Comparison of ENCODE assay signal across 10 mouse cellular contexts in genomic region chr9:77607840-77608239, GRCm38 (mm10). TPM values are rescaled to one million over a fixed set of nuclear protein-coding genes. Genes with fewer than 3 reads are reported as not detected.
DNase-seq lines count a peak whose midpoint lies in the region; ATAC-seq and TF ChIP-seq lines count a peak whose summit lies in the region.
"Had no signal": no experiment of that assay in that cellular context is flagged by ENCODE, and none has a peak within 500 bp of the region (broad histone marks: within the 10 kb centered on the region; RNA-seq: fewer than 3 reads in every experiment).

No protein-coding gene starts in this region.

- TF ChIP-seq POLR2A in lung, adult 2 months (IDR thresholded peaks at IDR 0.05; ENCODE audit: borderline replicate concordance, extremely low read depth, low read depth, low read length) = no peak
- TF ChIP-seq POLR2A in bone marrow macrophage, adult 2 months (IDR thresholded peaks at IDR 0.05; ENCODE audit: borderline replicate concordance, low read depth, low read length) = no peak

- WGBS in lung, adult 2 months = 14% methylated on average over 7 of the region's 7 CpGs

- no peak overlapping the region for H3K4me3 ChIP-seq in lung, adult 2 months (replicated peaks; ENCODE audit: extremely low read depth, low read depth, low read length)
- no peak overlapping the region for H3K4me3 ChIP-seq in bone marrow macrophage, adult 2 months (ENCODE audit: insufficient read depth, low read length)
- H3K4me3 ChIP-seq: neural tube, embryonic 12.5 days had no signal

- TF ChIP-seq CTCF in lung, adult 2 months (IDR thresholded peaks at IDR 0.05; ENCODE audit: insufficient read depth, low read length) = peak; percentile 71
- TF ChIP-seq CTCF in bone marrow macrophage, adult 2 months (IDR thresholded peaks at IDR 0.05; ENCODE audit: low read depth, low read length) = peak; percentile 46; the same call in 1 of the 2 replicates

- no peak overlapping the region for H3K27ac ChIP-seq in bone marrow macrophage, adult 2 months (ENCODE audit: insufficient read depth, low read depth, low read length)
- H3K27ac ChIP-seq: neural tube, embryonic 12.5 days had no signal

- H3K4me1 ChIP-seq in lung, adult 2 months (ENCODE audit: control insufficient read depth, insufficient read depth, low read length) = no peaks in the 10 kb centered on the region
- no peaks in the 10 kb centered on the region for H3K4me1 ChIP-seq in bone marrow macrophage, adult 2 months (ENCODE audit: control insufficient read depth, insufficient read depth, low read length)
- H3K4me1 ChIP-seq: neural tube, embryonic 12.5 days had no signal

- no peak for ATAC-seq in cerebellum, adult (ENCODE audit: insufficient number of reproducible peaks, low FRiP score, low TSS enrichment)

- peak; percentile 52 to 59 for DNase-seq in cerebellum, postnatal 10 days
- DNase-seq in lung, adult 2 months = no peak
- no peak for DNase-seq in lung, adult 18-20 months
- DNase-seq in kidney, postnatal 4 days = peak; percentile 65 to 70
- DNase-seq in retina, postnatal 1 day = peak; percentile 63
- DNase-seq in ovary, postnatal 14 days (ENCODE audit: low spot score) = no peak

RNA-seq across cellular contexts. Expression of gene Klhl31, which starts 28.5 kb away (rescaled TPM):
- 0.32 and 2.5 TPM in 2 replicates for polyA plus RNA-seq in lung, adult 2 months (2012; rRNA removed)
- polyA plus RNA-seq in bone marrow macrophage, adult 2 months (2012; ENCODE audit: insufficient read depth, insufficient read length, missing spikeins) = 0.16 TPM in 1 of 2 replicates, not detected in the other
- polyA plus RNA-seq: G1E had no signal

Comparison
In these comparisons a context has a peak if more than half of its experiments do, and no peak if none do; other contexts are left out.
1. DNase-seq: peak in cerebellum, postnatal 10 days (2 of 2), kidney, postnatal 4 days (2 of 2) and retina, postnatal 1 day (single experiment); none in lung, adult 2 months (single experiment), lung, adult 18-20 months (0 of 2) and ovary, postnatal 14 days (single experiment).